Mouse (Mus musculus) olfactory bulb, adult 2 months (tissue): ENCODE results near the gene Gmeb1. TPM values are rescaled to one million over a fixed set of nuclear protein-coding genes. Genes with fewer than 3 reads are reported as not detected.

Experiments
- H3K27ac ChIP-seq: fragments of 200-500 bp; 2 replicates; pipeline ENCODE4 v1.5.1; 2012; ENCODE audit warnings: low read depth, low read length; ENCODE audit not compliant: insufficient read depth
- H3K4me1 ChIP-seq: fragments of 200-500 bp; 2 replicates; pipeline ENCODE4 v1.6.1; 2012; ENCODE audit warnings: low read length; ENCODE audit not compliant: control insufficient read depth, insufficient read depth
- H3K4me3 ChIP-seq: fragments of 200-500 bp; 2 replicates; pipeline ENCODE4 v1.5.1; 2012; ENCODE audit warnings: mild to moderate bottlenecking, low read depth, low read length, moderate library complexity; ENCODE audit not compliant: insufficient read depth
- CTCF ChIP-seq: fragments of 200-500 bp; IDR thresholded peaks from 2 replicates; pipeline ENCODE4 v1.5.1; 2012; ENCODE audit warnings: low read depth, mild to moderate bottlenecking, low read length, moderate library complexity; ENCODE audit not compliant: insufficient read depth
- POLR2A ChIP-seq: fragments of 200-500 bp; IDR thresholded peaks from 2 replicates; pipeline ENCODE4 v1.6.1; 2012; ENCODE audit warnings: mild to moderate bottlenecking, low read depth, low read length, moderate library complexity; ENCODE audit not compliant: insufficient read depth
- WGBS: fragments of 180-500 bp; shearing (Covaris S2); methylation state at CpG from one replicate; pipeline ENCODE4 v1.1.7; 2018; 5-methylcytosine and 5-hydroxymethylcytosine counted together
- polyA plus RNA-seq: library from polyadenylated mRNA; stranded (reverse); fragments of >200 nt; gene quantifications from 2 replicates; pipeline ENCODE4 v1.2.4, GENCODE M21; 2012; ENCODE audit warnings: low replicate concordance; ENCODE audit not compliant: missing spikeins, insufficient read depth, insufficient read length

Gmeb1 gene
- polyA plus RNA-seq, 1 experiment: not detected

DNA sequence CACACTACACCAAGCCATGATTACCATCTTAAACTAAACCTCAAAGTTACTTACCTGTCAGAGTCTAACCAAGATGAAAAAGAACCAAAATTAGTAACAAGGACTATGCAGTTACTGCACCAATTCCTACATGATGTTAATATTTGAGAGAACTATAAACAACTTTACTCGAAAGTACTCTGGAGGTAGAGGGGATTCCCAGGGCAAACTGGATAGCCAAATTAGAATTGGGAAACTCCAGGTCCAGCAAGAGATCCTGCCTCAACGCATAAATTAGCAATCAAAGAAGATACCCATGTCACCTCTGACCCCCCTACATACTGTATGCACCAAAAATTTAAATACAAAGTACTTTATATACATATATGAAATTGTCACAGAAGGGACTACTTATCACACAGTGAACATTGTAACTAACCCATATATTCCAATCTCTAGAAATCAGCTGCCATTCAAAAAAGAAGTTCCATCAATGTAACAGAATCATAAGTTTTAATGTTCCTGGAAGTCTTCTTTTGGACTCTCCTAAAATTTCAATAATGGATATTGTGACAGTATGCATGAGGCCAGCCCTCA is 73.5 kb downstream of the Gmeb1 start:
- H3K4me1 ChIP-seq: no peaks in the 10 kb centered on the region
- no peak overlapping the region for H3K27ac ChIP-seq
- TF ChIP-seq CTCF (no peak), POLR2A (no peak)
- 94% methylated on average over 2 of the region's 2 CpGs for WGBS
- H3K4me3 ChIP-seq: no peak overlapping the region

DNA sequence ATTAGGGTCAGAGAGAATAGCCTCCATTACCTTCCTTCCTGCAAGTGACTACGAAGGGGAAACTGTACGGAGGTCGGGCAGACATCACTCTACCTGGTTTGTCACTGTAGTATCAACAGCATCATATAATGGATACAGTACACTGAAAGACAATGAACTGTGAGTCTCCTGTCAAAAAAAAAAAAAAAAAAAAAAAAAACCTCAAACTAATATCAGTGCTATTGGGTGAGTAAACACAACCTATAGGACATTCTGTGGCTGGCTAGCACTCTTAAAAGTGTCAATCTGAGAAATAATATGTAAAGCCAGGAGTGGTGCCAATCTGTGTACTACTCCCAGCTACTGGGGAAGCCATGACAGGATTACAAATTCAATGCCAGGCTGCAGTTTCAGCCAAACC is 78.2 kb downstream of the Gmeb1 start:
- H3K4me1 ChIP-seq: no peaks in the 10 kb centered on the region
- TF ChIP-seq CTCF (no peak), POLR2A (no peak)
- WGBS: 100% methylated on average over 3 of the region's 3 CpGs
- H3K27ac ChIP-seq: no peak overlapping the region
- H3K4me3 ChIP-seq: no peak overlapping the region

- no peak overlapping the region for H3K27ac ChIP-seq
- 66% methylated on average over 22 of the region's 22 CpGs for WGBS
- H3K4me1 ChIP-seq: no peaks in the 10 kb centered on the region
- TF ChIP-seq CTCF: no peak
- TF ChIP-seq POLR2A: no peak
- no peak overlapping the region for H3K4me3 ChIP-seq
These were observed 79.4 kb downstream of the Gmeb1 start for GRCm38 (mm10) chr4:132181721-132182658.

GRCm38 (mm10) chr4:132180710-132181109 is 80.7 kb downstream of the Gmeb1 start:
- no peak overlapping the region for H3K4me3 ChIP-seq
- no peaks in the 10 kb centered on the region for H3K4me1 ChIP-seq
- WGBS: 86% methylated on average over 9 of the region's 9 CpGs
- TF ChIP-seq POLR2A (no peak), CTCF (no peak)
- H3K27ac ChIP-seq: no peak overlapping the region

GRCm38 (mm10) chr4:132178630-132179059 is 82.8 kb downstream of the Gmeb1 start:
- 4% methylated on average over 10 of the region's 10 CpGs for WGBS
- TF ChIP-seq CTCF (no peak), POLR2A (no peak)
- H3K27ac ChIP-seq: no peak overlapping the region
- H3K4me1 ChIP-seq: no peaks in the 10 kb centered on the region
- no peak overlapping the region for H3K4me3 ChIP-seq

- Histone ChIP-seq H3K27ac (no peak overlapping the region), H3K4me1 (no peaks in the 10 kb centered on the region)
- no peak for TF ChIP-seq POLR2A
- no peak for TF ChIP-seq CTCF
These were observed 84.9 kb downstream of the Gmeb1 start for GRCm38 (mm10) chr4:132176474-132176873.

More at GRCm38 (mm10) chr4:132176474-132176873, 84.9 kb downstream of the Gmeb1 start:
- no peak overlapping the region for H3K4me3 ChIP-seq
- 71% methylated on average over 10 of the region's 10 CpGs for WGBS

Other genes starting within 250 kb of the Gmeb1 start
- gene Gm10300, start 186.9 kb downstream of the Gmeb1 start, polyA plus RNA-seq: not detected in 2 replicates
- gene Epb41, start 186.3 kb downstream of the Gmeb1 start, polyA plus RNA-seq: 382 TPM in 1 of 2 replicates, not detected in the other
- not detected in 2 replicates for gene Oprd1, start 117.1 kb downstream of the Gmeb1 start, polyA plus RNA-seq
- not detected in 2 replicates for gene Ythdf2, start 49.3 kb downstream of the Gmeb1 start, polyA plus RNA-seq
- gene Taf12, start 12.8 kb upstream of the Gmeb1 start, polyA plus RNA-seq: not detected in 2 replicates
- not detected in 2 replicates for gene Rab42, start 41.8 kb upstream of the Gmeb1 start, polyA plus RNA-seq
- gene Trnau1ap, start 67.9 kb upstream of the Gmeb1 start, polyA plus RNA-seq: not detected in 2 replicates
- not detected in 2 replicates for gene Rcc1, start 92.0 kb upstream of the Gmeb1 start, polyA plus RNA-seq
- not detected in 2 replicates for gene Phactr4, start 160.9 kb upstream of the Gmeb1 start, polyA plus RNA-seq
- gene Med18, start 202.3 kb upstream of the Gmeb1 start, polyA plus RNA-seq: not detected in 2 replicates
- gene Sesn2, start 248.9 kb upstream of the Gmeb1 start, polyA plus RNA-seq: not detected in 2 replicates